ENCODE assay signal across 8 mouse cellular contexts in the genomic region with DNA sequence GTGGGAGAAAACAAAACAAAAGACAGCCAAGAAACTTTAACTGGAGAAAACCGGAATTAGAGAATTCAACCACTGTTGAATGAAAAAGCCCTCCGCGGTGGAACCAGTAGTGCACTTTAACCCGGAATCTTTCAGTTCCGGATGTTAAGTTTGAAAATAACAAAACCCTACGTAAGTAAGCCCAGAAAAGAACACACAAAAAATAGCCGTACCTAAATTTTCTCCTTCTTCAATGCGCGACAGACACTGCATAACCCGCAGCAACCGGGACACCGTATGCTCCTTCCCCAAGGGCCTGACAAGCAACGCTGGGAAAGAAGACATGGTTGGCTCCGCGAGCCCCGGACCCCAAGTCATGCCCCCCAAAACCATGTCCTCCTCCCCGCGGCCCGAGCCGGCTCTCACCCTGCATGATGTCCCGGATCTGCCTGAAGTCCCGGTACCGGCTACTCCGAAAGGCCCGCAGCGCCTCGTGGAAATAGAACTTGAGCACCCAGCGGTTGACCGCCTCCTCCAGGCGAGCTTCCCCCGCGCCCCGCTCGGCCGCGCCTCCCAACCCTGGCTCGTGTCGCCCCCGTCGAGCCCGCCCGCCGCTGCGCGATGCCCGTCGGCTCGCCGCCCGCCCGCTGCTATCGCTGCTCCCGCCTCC. TPM values are rescaled to one million over a fixed set of nuclear protein-coding genes. Genes with fewer than 3 reads are reported as not detected.
A peak's percentile ranks its signal among the peaks of the same experiment; 100 is the strongest.
DNase-seq lines count a peak whose midpoint lies in the region; ATAC-seq and TF ChIP-seq lines count a peak whose summit lies in the region.

No protein-coding gene starts in this region.

- WGBS in kidney, adult 2 months = 2% methylated on average over 53 of the region's 53 CpGs
- under 1% methylated on average over 45 of the region's 53 CpGs for WGBS in embryonic facial prominence, embryonic 12.5 days
- under 1% methylated on average over 51 of the region's 53 CpGs for WGBS in intestine, postnatal 0 days
- WGBS in neural tube, embryonic 13.5 days = under 1% methylated on average over 42 of the region's 53 CpGs

- peak; percentile 73 for ATAC-seq in embryonic facial prominence, embryonic 12.5 days (ENCODE audit: insufficient number of reproducible peaks, insufficient read depth, low FRiP score, low TSS enrichment)
- no peak; the same call in none of the 2 replicates for ATAC-seq in intestine, postnatal 0 days
- peak; percentile 77 for ATAC-seq in neural tube, embryonic 13.5 days (ENCODE audit: low read depth)

- peak overlapping the region; percentile 79 for H3K4me3 ChIP-seq in kidney, adult 2 months (ENCODE audit: insufficient read depth, low read depth, low read length)
- H3K4me3 ChIP-seq in E14TG2a.4 (replicated peaks; ENCODE audit: low read length) = peak overlapping the region; percentile 95
- H3K4me3 ChIP-seq in embryonic facial prominence, embryonic 12.5 days = peak overlapping the region; percentile 74
- H3K4me3 ChIP-seq in intestine, postnatal 0 days (ENCODE audit: low read depth, low read length) = peak overlapping the region; percentile 71
- H3K4me3 ChIP-seq in neural tube, embryonic 13.5 days = peak overlapping the region; percentile 91

- H3K4me2 ChIP-seq in embryonic facial prominence, embryonic 12.5 days (replicated peaks) = peak overlapping the region; percentile 61
- peak overlapping the region; percentile 74 for H3K4me2 ChIP-seq in intestine, postnatal 0 days (replicated peaks; ENCODE audit: low read depth)
- peak overlapping the region; percentile 61 for H3K4me2 ChIP-seq in neural tube, embryonic 13.5 days

- DNase-seq in kidney, adult 2 months = no peak
- DNase-seq in kidney, postnatal 4 days = no peak
- DNase-seq in right cerebral cortex, postnatal 14 days = no peak
- DNase-seq in lung, postnatal 10 days = no peak

- peak overlapping the region; percentile 88 for H3K9ac ChIP-seq in embryonic facial prominence, embryonic 12.5 days
- peak overlapping the region; percentile 87 for H3K9ac ChIP-seq in intestine, postnatal 0 days (ENCODE audit: low read depth, low read length)
- peak overlapping the region; percentile 91 for H3K9ac ChIP-seq in neural tube, embryonic 13.5 days

- no peaks in the 10 kb centered on the region for H3K9me3 ChIP-seq in E14TG2a.4 (ENCODE audit: low read length)
- H3K9me3 ChIP-seq in embryonic facial prominence, embryonic 12.5 days = no peaks in the 10 kb centered on the region
- H3K9me3 ChIP-seq in intestine, postnatal 0 days (ENCODE audit: control insufficient read depth) = no peaks in the 10 kb centered on the region
- no peaks in the 10 kb centered on the region for H3K9me3 ChIP-seq in neural tube, embryonic 13.5 days

- no peaks in the 10 kb centered on the region for H3K36me3 ChIP-seq in kidney, adult 2 months (ENCODE audit: control insufficient read depth, insufficient read depth, low read length)
- peaks cover 39% of the 10 kb centered on the region for H3K36me3 ChIP-seq in E14TG2a.4 (ENCODE audit: insufficient read depth, low read length)
- H3K36me3 ChIP-seq in embryonic facial prominence, embryonic 12.5 days = peaks cover 27% of the 10 kb centered on the region
- H3K36me3 ChIP-seq in intestine, postnatal 0 days (ENCODE audit: control insufficient read depth, insufficient read depth) = peaks cover 13% of the 10 kb centered on the region
- H3K36me3 ChIP-seq in neural tube, embryonic 13.5 days = peaks cover 21% of the 10 kb centered on the region; the same call in 1 of the 2 replicates

- H3K27ac ChIP-seq in kidney, adult 2 months (ENCODE audit: insufficient read depth, low read depth, low read length) = peak overlapping the region; percentile 51
- H3K27ac ChIP-seq in embryonic facial prominence, embryonic 12.5 days = peak overlapping the region; percentile 92
- H3K27ac ChIP-seq in intestine, postnatal 0 days (ENCODE audit: low read depth, low read length) = peak overlapping the region; percentile 96
- peak overlapping the region; percentile 90 for H3K27ac ChIP-seq in neural tube, embryonic 13.5 days (replicated peaks)

- H3K27me3 ChIP-seq in kidney, adult 2 months (replicated peaks; ENCODE audit: control insufficient read depth, insufficient read depth, low read length) = no peaks in the 10 kb centered on the region
- no peaks in the 10 kb centered on the region for H3K27me3 ChIP-seq in E14TG2a.4 (ENCODE audit: insufficient read depth, low read length)
- H3K27me3 ChIP-seq in embryonic facial prominence, embryonic 12.5 days = no peaks in the 10 kb centered on the region
- H3K27me3 ChIP-seq in intestine, postnatal 0 days (replicated peaks; ENCODE audit: control insufficient read depth, insufficient read depth, low read length) = no peaks in the 10 kb centered on the region
- H3K27me3 ChIP-seq in neural tube, embryonic 13.5 days = no peaks in the 10 kb centered on the region

- no peaks in the 10 kb centered on the region; the same call in 1 of the 2 replicates for H3K4me1 ChIP-seq in kidney, adult 2 months (ENCODE audit: control insufficient read depth, insufficient read depth, low read length)
- peaks cover 38% of the 10 kb centered on the region for H3K4me1 ChIP-seq in E14TG2a.4 (replicated peaks; ENCODE audit: low read depth, low read length)
- H3K4me1 ChIP-seq in embryonic facial prominence, embryonic 12.5 days = peaks cover 9% of the 10 kb centered on the region; the same call in 1 of the 2 replicates
- no peaks in the 10 kb centered on the region for H3K4me1 ChIP-seq in intestine, postnatal 0 days (replicated peaks; ENCODE audit: control insufficient read depth, insufficient read depth, low read length)
- H3K4me1 ChIP-seq in neural tube, embryonic 13.5 days (replicated peaks) = peaks cover 29% of the 10 kb centered on the region

- TF ChIP-seq CTCF in kidney, adult 2 months (conservative IDR thresholded peaks at IDR 0.05; ENCODE audit: insufficient read depth, insufficient read length, low read depth, low read length) = no peak
- no peak for TF ChIP-seq CTCF in E14TG2a.4 (conservative IDR thresholded peaks at IDR 0.05; ENCODE audit: low read length)
- TF ChIP-seq CTCF in intestine, postnatal 0 days (IDR thresholded peaks at IDR 0.05; ENCODE audit: low read depth) = 0 out of 2 replicates have a peak, but pooled peaks have one; percentile 8

- no peak for TF ChIP-seq POLR2A in kidney, adult 2 months (IDR thresholded peaks at IDR 0.05; ENCODE audit: low read depth, low read length)

RNA-seq across cellular contexts. Expression of a gene that starts 0.5 kb away (rescaled TPM):
- 8.7 and 12.2 TPM in 2 replicates for polyA plus RNA-seq in kidney, adult 2 months (2012; rRNA removed)
- 22.4 and 23.6 TPM in 2 replicates for polyA plus RNA-seq in embryonic facial prominence, embryonic 12.5 days (2016; fragmentation: Nextera tagmentation; extraction: Ambion mirVana)
- 11.2 and 12.1 TPM in 2 replicates for polyA plus RNA-seq in intestine, postnatal 0 days (2015; fragmentation: Nextera tagmentation; extraction: Ambion mirVana)
- polyA plus RNA-seq in neural tube, embryonic 13.5 days (2015; fragmentation: Nextera tagmentation; extraction: Ambion mirVana) = 23.3 and 25.5 TPM in 2 replicates

RNA-seq across cellular contexts. Expression of a gene that starts 30.4 kb away (rescaled TPM):
- polyA plus RNA-seq in kidney, adult 2 months (2012; rRNA removed) = 55.0 and 65.3 TPM in 2 replicates
- polyA plus RNA-seq in embryonic facial prominence, embryonic 12.5 days (2016; fragmentation: Nextera tagmentation; extraction: Ambion mirVana) = not detected in 2 replicates
- 10.5 and 11.2 TPM in 2 replicates for polyA plus RNA-seq in intestine, postnatal 0 days (2015; fragmentation: Nextera tagmentation; extraction: Ambion mirVana)
- not detected in 2 replicates for polyA plus RNA-seq in neural tube, embryonic 13.5 days (2015; fragmentation: Nextera tagmentation; extraction: Ambion mirVana)

RNA-seq across cellular contexts. Expression of a gene that starts 39.2 kb away (rescaled TPM):
- 38.2 and 54.3 TPM in 2 replicates for polyA plus RNA-seq in kidney, adult 2 months (2012; rRNA removed)
- 96.5 and 106 TPM in 2 replicates for polyA plus RNA-seq in embryonic facial prominence, embryonic 12.5 days (2016; fragmentation: Nextera tagmentation; extraction: Ambion mirVana)
- polyA plus RNA-seq in intestine, postnatal 0 days (2015; fragmentation: Nextera tagmentation; extraction: Ambion mirVana) = 42.8 and 44.7 TPM in 2 replicates
- polyA plus RNA-seq in neural tube, embryonic 13.5 days (2015; fragmentation: Nextera tagmentation; extraction: Ambion mirVana) = 61.4 and 75.9 TPM in 2 replicates

RNA-seq across cellular contexts. Expression of a gene that starts 39.4 kb away (rescaled TPM):
- polyA plus RNA-seq in kidney, adult 2 months (2012; rRNA removed) = 29.4 and 32.2 TPM in 2 replicates
- polyA plus RNA-seq in embryonic facial prominence, embryonic 12.5 days (2016; fragmentation: Nextera tagmentation; extraction: Ambion mirVana) = 46.1 and 51.6 TPM in 2 replicates
- 21.6 and 25.4 TPM in 2 replicates for polyA plus RNA-seq in intestine, postnatal 0 days (2015; fragmentation: Nextera tagmentation; extraction: Ambion mirVana)
- 42.4 TPM in 2 replicates for polyA plus RNA-seq in neural tube, embryonic 13.5 days (2015; fragmentation: Nextera tagmentation; extraction: Ambion mirVana)

RNA-seq across cellular contexts. Expression of a gene that starts 47.4 kb away (rescaled TPM):
- polyA plus RNA-seq in kidney, adult 2 months (2012; rRNA removed) = 39.5 and 43.4 TPM in 2 replicates
- 53.2 and 57.4 TPM in 2 replicates for polyA plus RNA-seq in embryonic facial prominence, embryonic 12.5 days (2016; fragmentation: Nextera tagmentation; extraction: Ambion mirVana)
- polyA plus RNA-seq in intestine, postnatal 0 days (2015; fragmentation: Nextera tagmentation; extraction: Ambion mirVana) = 20.8 and 22.2 TPM in 2 replicates
- 37.5 and 45.3 TPM in 2 replicates for polyA plus RNA-seq in neural tube, embryonic 13.5 days (2015; fragmentation: Nextera tagmentation; extraction: Ambion mirVana)

Comparison
In these comparisons a context has a peak if more than half of its experiments do, and no peak if none do; other contexts are left out.
1. RNA of a gene that starts 30.4 kb away (polyA plus RNA-seq): 55.0 to 65.3 TPM in kidney, adult 2 months and 10.5 to 11.2 TPM in intestine, postnatal 0 days; not detected in embryonic facial prominence, embryonic 12.5 days and not detected in neural tube, embryonic 13.5 days; every median in the first group is over 10 times any median in the second.
2. Peak in every context shown above with its lines, with median percentiles within 50 percentile points of each other: H3K27ac ChIP-seq, H3K4me3 ChIP-seq, H3K4me2 ChIP-seq and H3K9ac ChIP-seq.